Mouse (Mus musculus) frontal cortex, postnatal 14 days (tissue): ENCODE measurements around the gene Cdkn1c.

Source experiments
- DNase-seq, 2 experiments: peaks; one replicate each; pipeline ENCODE4 v3.0.0; 2022; ENCODE audit warnings: low spot score in 2 of 2

The Cdkn1c gene

GRCm38 (mm10) chr7:143473347-143474101, 12.7 kb upstream of the Cdkn1c start, which contains the start of gene Slc22a18:
Gene Slc22a18 (plus strand): TSS chr7:143473736.
- DNase-seq, result no peak

- DNase-seq, result peak; percentile 28 to 74
Observed at GRCm38 (mm10) chr7:143469946-143470345, 9.1 kb upstream of the Cdkn1c start.

GRCm38 (mm10) chr7:143467714-143468113, 6.9 kb upstream of the Cdkn1c start:
- DNase-seq, result no peak

GRCm38 (mm10) chr7:143466099-143466677, 5.3 kb upstream of the Cdkn1c start:
- DNase-seq, result peak; percentile 63 to 84

- DNase-seq, result peak in 1 of 2 experiments; percentile 10
Observed at GRCm38 (mm10) chr7:143464811-143465560, 4.1 kb upstream of the Cdkn1c start.

- peak; percentile 44 to 69 for DNase-seq
Observed at GRCm38 (mm10) chr7:143463865-143464415, 3.1 kb upstream of the Cdkn1c start.

GRCm38 (mm10) chr7:143462516-143462915, 1.7 kb upstream of the Cdkn1c start:
- no peak for DNase-seq

GRCm38 (mm10) chr7:143461920-143462319, 1.1 kb upstream of the Cdkn1c start:
- DNase-seq, result no peak

- no peak for DNase-seq
Observed at GRCm38 (mm10) chr7:143461294-143461870, 532 bp upstream of the Cdkn1c start.

GRCm38 (mm10) chr7:143460217-143460834, 524 bp downstream of the Cdkn1c start:
- no peak for DNase-seq

- no peak for DNase-seq
Observed at GRCm38 (mm10) chr7:143459332-143460211, 1.3 kb downstream of the Cdkn1c start.

- no peak for DNase-seq
Observed at GRCm38 (mm10) chr7:143458963-143459331, 1.9 kb downstream of the Cdkn1c start.

- DNase-seq, result no peak
Observed at GRCm38 (mm10) chr7:143447130-143447529, 13.7 kb downstream of the Cdkn1c start.

GRCm38 (mm10) chr7:143445651-143446460, 15.0 kb downstream of the Cdkn1c start:
- DNase-seq, result no peak

GRCm38 (mm10) chr7:143444955-143445648, 15.7 kb downstream of the Cdkn1c start:
- no peak for DNase-seq

- no peak for DNase-seq
Observed at GRCm38 (mm10) chr7:143444580-143444954, 16.3 kb downstream of the Cdkn1c start.

GRCm38 (mm10) chr7:143438965-143439364, 21.9 kb downstream of the Cdkn1c start:
- DNase-seq, result no peak

- DNase-seq, result no peak
Observed at GRCm38 (mm10) chr7:143437894-143438581, 22.8 kb downstream of the Cdkn1c start.
